Mouse (Mus musculus) forebrain, embryonic 14.5 days (tissue): ENCODE measurements at regions not wholly inside any gene's neighbourhood (a gene's known extent, or its start where the extent isn't known, plus 50 kb on each side); places are given as distances from the start of the nearest gene placed in this dataset.

Experiments used
- ATAC-seq: fragments of 200-750 bp; cut with Nextera tagmentation; 2 replicates; pipeline ENCODE4 v1.8.0; 2017; ENCODE audit warnings: mild to moderate bottlenecking, moderate library complexity
- DNase-seq: peaks from one replicate; pipeline ENCODE4 v3.0.0-alpha.2; 2015; ENCODE audit warnings: low spot score
- H3K27ac ChIP-seq: fragments of 300-500 bp; sonication (generic); 2 replicates; pipeline ENCODE4 v1.5.1; 2014; ENCODE audit warnings: low read depth, mild to moderate bottlenecking, control low read depth, low read length, moderate library complexity
- H3K27me3 ChIP-seq: fragments of 300-500 bp; sonication (generic); replicated peaks from 2 replicates; pipeline ENCODE4 v1.6.1; 2014; ENCODE audit warnings: low read length, control low read depth, mixed read lengths; ENCODE audit not compliant: control insufficient read depth, insufficient read depth
- H3K36me3 ChIP-seq: fragments of 300-500 bp; sonication (generic); 2 replicates; pipeline ENCODE4 v1.6.1; 2014; ENCODE audit warnings: low read length, control low read depth; ENCODE audit not compliant: control insufficient read depth, insufficient read depth
- H3K4me1 ChIP-seq: fragments of 300-500 bp; sonication (generic); 2 replicates; pipeline ENCODE4 v1.6.1; 2014; ENCODE audit warnings: antibody characterized with exemption, low read length, control low read depth; ENCODE audit not compliant: control insufficient read depth, insufficient read depth
- H3K4me2 ChIP-seq: fragments of 300-500 bp; sonication (generic); 2 replicates; pipeline ENCODE4 v1.6.1; 2014; ENCODE audit warnings: mild to moderate bottlenecking, control low read depth, low read length
- H3K4me3 ChIP-seq: fragments of 300-500 bp; sonication (generic); 2 replicates; pipeline ENCODE4 v1.5.1; 2014; ENCODE audit warnings: low read depth, low read length, control low read depth
- H3K9ac ChIP-seq: fragments of 300-500 bp; sonication (generic); 2 replicates; pipeline ENCODE4 v1.6.1; 2014; ENCODE audit warnings: mild to moderate bottlenecking, low read length, control low read depth, moderate library complexity
- H3K9me3 ChIP-seq: fragments of 300-500 bp; sonication (generic); replicated peaks from 2 replicates; pipeline ENCODE4 v1.6.1; 2016; ENCODE audit warnings: low read length, control low read depth, mixed read lengths; ENCODE audit not compliant: control insufficient read depth
- WGBS: fragments of 180-500 bp; shearing (Covaris S2); extraction: QIAGEN DNeasy Blood & Tissue Kit; methylation state at CpG from one replicate; pipeline ENCODE4 v1.1.7; 2014; 5-methylcytosine and 5-hydroxymethylcytosine counted together

GRCm38 (mm10) chrX:61823604-61824003 is 114.3 kb downstream of the Ldoc1 start:
- no peak overlapping the region for H3K4me2 ChIP-seq
- H3K9ac ChIP-seq: no peak overlapping the region
- H3K4me3 ChIP-seq: no peak overlapping the region
- ATAC-seq (peak; percentile 93), DNase-seq (peak; percentile 71)
- H3K4me1 ChIP-seq: no peaks in the 10 kb centered on the region
- H3K27me3 ChIP-seq: no peaks in the 10 kb centered on the region
- no peak overlapping the region for H3K27ac ChIP-seq
- H3K9me3 ChIP-seq: no peaks in the 10 kb centered on the region
- no peaks in the 10 kb centered on the region for H3K36me3 ChIP-seq

- DNase-seq (peak; percentile 2), ATAC-seq (no peak)
- 60% methylated on average over 2 of the region's 2 CpGs for WGBS
Measured at GRCm38 (mm10) chrX:61824330-61824729, 115.0 kb downstream of the Ldoc1 start.

More at GRCm38 (mm10) chrX:61824330-61824729, 115.0 kb downstream of the Ldoc1 start:
- H3K9ac ChIP-seq: no peak overlapping the region
- no peak overlapping the region for H3K4me2 ChIP-seq
- no peaks in the 10 kb centered on the region for H3K9me3 ChIP-seq
- H3K27ac ChIP-seq: no peak overlapping the region
- H3K36me3 ChIP-seq: no peaks in the 10 kb centered on the region
- no peak overlapping the region for H3K4me3 ChIP-seq
- H3K4me1 ChIP-seq: no peaks in the 10 kb centered on the region
- no peaks in the 10 kb centered on the region for H3K27me3 ChIP-seq
